Comparison of ENCODE assay signal across 15 mouse cellular contexts in genomic region chr3:137849697-137850096, GRCm38 (mm10). TPM values are rescaled to one million over a fixed set of nuclear protein-coding genes. Genes with fewer than 3 reads are reported as not detected.
DNase-seq lines count a peak whose midpoint lies in the region; ATAC-seq and TF ChIP-seq lines count a peak whose summit lies in the region.
"Had no signal": no experiment of that assay in that cellular context is flagged by ENCODE, and none has a peak within 500 bp of the region (broad histone marks: within the 10 kb centered on the region; RNA-seq: fewer than 3 reads in every experiment).

No protein-coding gene starts in this region.

- TF ChIP-seq CTCF in Patski (IDR thresholded peaks at IDR 0.05), result peak; percentile 20
- TF ChIP-seq CTCF in left cerebral cortex, adult 2 months (IDR thresholded peaks at IDR 0.05), result no peak

- no peak overlapping the region for H3K9ac ChIP-seq in liver, embryonic 13.5 days
- no peak overlapping the region for H3K9ac ChIP-seq in heart, embryonic 12.5 days
- H3K9ac ChIP-seq: embryonic facial prominence, embryonic 12.5 days; forebrain, postnatal 0 days; kidney, embryonic 15.5 days had no signal

- intact Hi-C loops in left cerebral cortex, adult 2 months (cut with DNase I), result no loop called here

- H3K36me3 ChIP-seq in liver, embryonic 13.5 days, result no peaks in the 10 kb centered on the region
- H3K36me3 ChIP-seq in heart, embryonic 12.5 days, result no peaks in the 10 kb centered on the region
- H3K36me3 ChIP-seq: embryonic facial prominence, embryonic 12.5 days; kidney, embryonic 15.5 days had no signal

- no peaks in the 10 kb centered on the region for H3K27me3 ChIP-seq in Patski
- no peaks in the 10 kb centered on the region for H3K27me3 ChIP-seq in liver, embryonic 13.5 days
- no peaks in the 10 kb centered on the region for H3K27me3 ChIP-seq in heart, embryonic 12.5 days (replicated peaks)
- H3K27me3 ChIP-seq: embryonic facial prominence, embryonic 12.5 days; kidney, embryonic 15.5 days had no signal

- WGBS in liver, embryonic 13.5 days (ENCODE audit: insufficient replicate concordance), result 74% methylated on average over 5 of the region's 5 CpGs
- 82% methylated on average over 5 of the region's 5 CpGs for WGBS in heart, embryonic 12.5 days

- H3K4me3 ChIP-seq in liver, embryonic 13.5 days (replicated peaks), result no peak overlapping the region
- no peak overlapping the region for H3K4me3 ChIP-seq in left cerebral cortex, adult 2 months
- no peak overlapping the region for H3K4me3 ChIP-seq in heart, embryonic 12.5 days
- H3K4me3 ChIP-seq: embryonic facial prominence, embryonic 12.5 days; kidney, embryonic 15.5 days; layer of hippocampus, adult 2 months had no signal

- H3K4me1 ChIP-seq in liver, embryonic 13.5 days (replicated peaks), result peaks cover 6% of the 10 kb centered on the region
- 0 out of 2 replicates have a peak, but pooled peaks cover 3% of the 10 kb centered on the region for H3K4me1 ChIP-seq in heart, embryonic 12.5 days (replicated peaks)
- H3K4me1 ChIP-seq: embryonic facial prominence, embryonic 12.5 days; kidney, embryonic 15.5 days had no signal

- no peak for ATAC-seq in Patski
- ATAC-seq in liver, embryonic 13.5 days (ENCODE audit: low read depth), result peak; percentile 83
- ATAC-seq in heart, embryonic 12.5 days (ENCODE audit: insufficient number of reproducible peaks, low FRiP score), result no peak
- ATAC-seq: forebrain, postnatal 0 days had no signal

- in situ Hi-C loops in Patski (cut with MboI; ENCODE audit: low pct_unique_long_range_greater_than_20kb), result no loop called here

- no peaks in the 10 kb centered on the region; the same call in 1 of the 2 replicates for H3K9me3 ChIP-seq in liver, embryonic 13.5 days (replicated peaks)
- peaks cover 8% of the 10 kb centered on the region for H3K9me3 ChIP-seq in heart, embryonic 12.5 days (replicated peaks)
- H3K9me3 ChIP-seq: embryonic facial prominence, embryonic 12.5 days; kidney, embryonic 15.5 days had no signal

- DNase-seq in 3T3-L1 (ENCODE audit: low read depth, low spot score) (peak; percentile 73), 416B (ENCODE audit: low read depth) (peak; percentile 71), Patski (ENCODE audit: low read depth, low spot score) (no peak)
- no peak for DNase-seq in liver, embryonic 13.5 days
- no peak for DNase-seq in spleen, adult 18-20 months
- DNase-seq in left cerebral cortex, adult 2 months (ENCODE audit: extremely low spot score in 1 of 2, low spot score in 2 of 2), result no peak
- DNase-seq: adrenal gland, postnatal 25 days; cerebellum, adult 8-10 months; forebrain, postnatal 0 days; heart, adult 18-20 months; thymus, postnatal 36 days had no signal

- H3K4me2 ChIP-seq in liver, embryonic 13.5 days, result no peak overlapping the region
- H3K4me2 ChIP-seq in heart, embryonic 12.5 days, result no peak overlapping the region
- H3K4me2 ChIP-seq: embryonic facial prominence, embryonic 12.5 days; kidney, embryonic 15.5 days had no signal

- H3K27ac ChIP-seq in liver, embryonic 13.5 days, result no peak overlapping the region
- no peak overlapping the region for H3K27ac ChIP-seq in left cerebral cortex, adult 2 months
- no peak overlapping the region for H3K27ac ChIP-seq in heart, embryonic 12.5 days (ENCODE audit: poor library complexity, severe bottlenecking)
- H3K27ac ChIP-seq: embryonic facial prominence, embryonic 12.5 days; kidney, embryonic 15.5 days; layer of hippocampus, adult 2 months had no signal

- CTCF ChIA-PET in Patski (lab: Charles Lee), result interaction anchor here (0.8 to 1.7 kb wide), 6 partner anchors 11 to 295 kb away, joined by 3 to 4 read pairs (median 4); partner anchors contain the start of gene Mttp

- POLR2A ChIA-PET in Patski (lab: Charles Lee), result interaction anchor here (0.7 kb wide), 3 partner anchors 29 to 1462 kb away, joined by 3 to 4 read pairs (median 3); no protein-coding TSS in a partner anchor

RNA-seq across cellular contexts. Expression of gene H2afz, which starts 14.6 kb away (rescaled TPM):
- polyA plus RNA-seq in Patski (2021), result 779 TPM
- polyA plus RNA-seq in liver, embryonic 13.5 days (2015; fragmentation: Nextera tagmentation; extraction: Ambion mirVana), result 1,513 and 1,730 TPM in 2 replicates
- total RNA-seq in left cerebral cortex, adult 2 months (2021), result 100 to 1,000 TPM; 168 to 196 TPM
- 1,274 and 1,305 TPM in 2 replicates for polyA plus RNA-seq in heart, embryonic 12.5 days (2016; fragmentation: Nextera tagmentation; extraction: Ambion mirVana)

RNA-seq across cellular contexts. Expression of gene Dnajb14, which starts 17.8 kb away (rescaled TPM):
- polyA plus RNA-seq in Patski (2021), result 16.6 TPM
- polyA plus RNA-seq in liver, embryonic 13.5 days (2015; fragmentation: Nextera tagmentation; extraction: Ambion mirVana), result 5.7 and 6.0 TPM in 2 replicates
- total RNA-seq in left cerebral cortex, adult 2 months (2021), result 10 to 100 TPM; 44.5 to 47.6 TPM
- 14.1 and 15.0 TPM in 2 replicates for polyA plus RNA-seq in heart, embryonic 12.5 days (2016; fragmentation: Nextera tagmentation; extraction: Ambion mirVana)

Comparison
In these comparisons a context has a peak if more than half of its experiments do, and no peak if none do; other contexts are left out.
1. DNase-seq: peak in 3T3-L1 (single experiment) and 416B (single experiment); none in Patski (single experiment), liver, embryonic 13.5 days (single experiment), spleen, adult 18-20 months (0 of 2) and left cerebral cortex, adult 2 months (0 of 2).